ENCODE assay signal across 15 mouse cellular contexts in the genomic region with DNA sequence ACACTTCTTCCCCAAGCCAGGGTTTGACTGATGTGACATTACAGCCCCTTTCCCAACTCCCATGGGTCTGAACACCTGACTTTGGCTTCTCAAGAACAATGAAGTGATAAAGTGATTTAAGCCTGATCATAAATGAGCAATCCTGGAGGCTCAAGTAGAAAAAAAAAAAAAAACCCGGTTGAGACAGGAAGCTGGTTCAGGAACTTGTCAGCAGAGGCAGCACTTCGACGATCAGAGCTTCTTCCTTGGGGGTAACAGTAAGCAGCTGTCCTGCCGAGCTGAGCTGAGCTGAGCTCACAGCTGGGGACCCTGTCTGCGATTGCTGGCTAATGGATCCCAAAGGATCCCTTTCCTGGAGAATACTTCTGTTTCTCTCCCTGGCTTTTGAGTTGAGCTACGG. TPM values are rescaled to one million over a fixed set of nuclear protein-coding genes. Genes with fewer than 3 reads are reported as not detected.
DNase-seq lines count a peak whose midpoint lies in the region; ATAC-seq and TF ChIP-seq lines count a peak whose summit lies in the region.
"Had no signal": no experiment of that assay in that cellular context is flagged by ENCODE, and none has a peak within 500 bp of the region (broad histone marks: within the 10 kb centered on the region; RNA-seq: fewer than 3 reads in every experiment).

Gene Slamf1, plus strand, starts transcription at position 230 of the 400 bp plus-strand sequence.

- dilution Hi-C loops in CH12.LX (cut with MboI; ENCODE audit: extremely low pct_ligation_motif_present, extremely low pct_unique_long_range_greater_than_20kb, low sequenced_read_pairs), result no loop called here

- no peaks in the 10 kb centered on the region for H3K36me3 ChIP-seq in CH12.LX (replicated peaks in 1 of 2; ENCODE audit: control insufficient read depth in 1 of 2, insufficient read depth in 1 of 2, low read length in 1 of 2)
- H3K36me3 ChIP-seq in midbrain, embryonic 16.5 days (ENCODE audit: control insufficient read depth, insufficient read depth, low read length), result no peaks in the 10 kb centered on the region
- H3K36me3 ChIP-seq: forebrain, embryonic 15.5 days; hindbrain, embryonic 10.5 days; limb, embryonic 13.5 days had no signal

- H3K79me2 ChIP-seq in CH12.LX (replicated peaks; ENCODE audit: control insufficient read depth, extremely low read depth, insufficient read depth, poor library complexity, severe bottlenecking), result no peaks in the 10 kb centered on the region

- 31% methylated on average over 6 of the region's 6 CpGs for WGBS in midbrain, embryonic 16.5 days

- peaks cover 8 to 38% of the 10 kb centered on the region in 2 experiments for H3K4me1 ChIP-seq in CH12.LX (ENCODE audit: control insufficient read depth in 1 of 2, insufficient read depth in 2 of 2)
- H3K4me1 ChIP-seq in midbrain, embryonic 16.5 days (ENCODE audit: control insufficient read depth, insufficient read depth, low read length), result no peaks in the 10 kb centered on the region
- H3K4me1 ChIP-seq: forebrain, embryonic 15.5 days; hindbrain, embryonic 10.5 days; limb, embryonic 13.5 days had no signal

- H3K4me2 ChIP-seq in CH12.LX (ENCODE audit: insufficient read depth, low read depth, poor library complexity, severe bottlenecking), result peak within 1 kb of the TSS; percentile 67
- no peak within 1 kb of the TSS for H3K4me2 ChIP-seq in midbrain, embryonic 16.5 days (ENCODE audit: low read length)
- H3K4me2 ChIP-seq: forebrain, embryonic 15.5 days; limb, embryonic 13.5 days had no signal

- H3K9ac ChIP-seq in CH12.LX (ENCODE audit: insufficient read depth, low read depth), result no peak within 1 kb of the TSS
- no peak within 1 kb of the TSS for H3K9ac ChIP-seq in midbrain, embryonic 16.5 days (ENCODE audit: low read depth, low read length)
- H3K9ac ChIP-seq: forebrain, embryonic 15.5 days; limb, embryonic 13.5 days had no signal

- TF ChIP-seq CTCF in CH12.LX (conservative IDR thresholded peaks at IDR 0.05 in 1 of 2, IDR thresholded peaks at IDR 0.05 in 1 of 2; ENCODE audit: low read depth in 2 of 2, low read length in 2 of 2), result no peak

- DNase-seq in CD4-positive helper T cell, adult 2 months (ENCODE audit: low read depth, low spot score), result peak; percentile 73
- DNase-seq in CH12.LX (ENCODE audit: extremely low read depth), result no peak
- DNase-seq in thymus, postnatal 10 days (ENCODE audit: low spot score in 2 of 2), result peak; percentile 65 to 73
- no peak for DNase-seq in adrenal gland, postnatal 4 days (ENCODE audit: low spot score in 2 of 2)
- DNase-seq: adrenal gland, postnatal 36 days; kidney, adult 11 months; lung, adult 18-20 months had no signal

- peak; percentile 63 for ATAC-seq in megakaryocyte progenitor cell, adult 5-6 weeks (replicated peaks; ENCODE audit: poor library complexity)
- no peak for ATAC-seq in frontal cortex, adult (ENCODE audit: low TSS enrichment)
- no peak for ATAC-seq in midbrain, embryonic 16.5 days
- ATAC-seq: forebrain, embryonic 15.5 days had no signal

- TF ChIP-seq POLR2A in CH12.LX (IDR thresholded peaks at IDR 0.05; ENCODE audit: low read depth, low read length), result no peak

- no peaks in the 10 kb centered on the region for H3K27me3 ChIP-seq in CH12.LX (replicated peaks)
- no peaks in the 10 kb centered on the region for H3K27me3 ChIP-seq in midbrain, embryonic 16.5 days (ENCODE audit: control insufficient read depth, insufficient read depth, low read depth, low read length)
- H3K27me3 ChIP-seq: forebrain, embryonic 15.5 days; limb, embryonic 13.5 days had no signal

- H3K4me3 ChIP-seq in CH12.LX (replicated peaks in 1 of 3; ENCODE audit: low read depth in 2 of 3, low read length in 2 of 3, poor library complexity in 1 of 3), result peak within 1 kb of the TSS in 1 of 3 experiments; percentile 30
- H3K4me3 ChIP-seq in midbrain, embryonic 16.5 days (ENCODE audit: low read depth, low read length), result no peak within 1 kb of the TSS
- H3K4me3 ChIP-seq: forebrain, embryonic 15.5 days; hindbrain, embryonic 10.5 days; left cerebral cortex, adult 2 months; limb, embryonic 13.5 days had no signal

- in situ Hi-C loops in CH12.LX (cut with MboI; ENCODE audit: low pct_ligation_motif_present, low pct_unique_long_range_greater_than_20kb, low sequenced_read_pairs), result no loop called here

- no peak within 1 kb of the TSS for H3K27ac ChIP-seq in CH12.LX (ENCODE audit: insufficient read depth, low read depth)
- no peak within 1 kb of the TSS for H3K27ac ChIP-seq in midbrain, embryonic 16.5 days (ENCODE audit: low read length)
- H3K27ac ChIP-seq: forebrain, embryonic 15.5 days; hindbrain, embryonic 10.5 days; left cerebral cortex, adult 2 months; limb, embryonic 13.5 days; macrophage had no signal

- no peaks in the 10 kb centered on the region for H3K9me3 ChIP-seq in CH12.LX (replicated peaks; ENCODE audit: low read length)
- H3K9me3 ChIP-seq in midbrain, embryonic 16.5 days (replicated peaks; ENCODE audit: control insufficient read depth, low read length, poor library complexity, severe bottlenecking), result no peaks in the 10 kb centered on the region
- H3K9me3 ChIP-seq: forebrain, embryonic 15.5 days; hindbrain, embryonic 10.5 days; limb, embryonic 13.5 days had no signal

- TF ChIP-seq EP300 in CH12.LX (IDR thresholded peaks at IDR 0.05; ENCODE audit: low read length), result no peak

- TF ChIP-seq RAD21 in CH12.LX (IDR thresholded peaks at IDR 0.05; ENCODE audit: low read depth, low read length), result no peak

TF ChIP-seq in CH12.LX, 34 proteins besides CTCF, POLR2A, EP300 and RAD21:
- peak; percentile 91 for TF ChIP-seq ZNF384 (IDR thresholded peaks at IDR 0.05; ENCODE audit: low read depth, low read length)
- TF ChIP-seq MXI1 (IDR thresholded peaks at IDR 0.05; ENCODE audit: low read depth, low read length), result no peak
TF ChIP-seq in CH12.LX: peak in this region for 1.

RNA-seq across cellular contexts. Expression of gene Slamf1, which starts in this region (rescaled TPM):
- total RNA-seq in CH12.LX (2012; rRNA removed) (0.34 and 0.38 TPM in 2 replicates), CH12.LX (2014; rRNA removed) (0.72 and 0.81 TPM in 2 replicates)
- polyA plus RNA-seq in CH12.LX (2012; ENCODE audit: insufficient read length, low read depth), result 0.78 and 0.80 TPM in 2 replicates
- total RNA-seq in megakaryocyte progenitor cell, adult 5-6 weeks (2015), result 0.73 and 0.77 TPM in 2 replicates
- 0.29 and 0.41 TPM in 2 replicates for total RNA-seq in megakaryocyte progenitor cell, adult 5-6 weeks (2017)
- under 1 TPM; 0.14 to 0.17 TPM for total RNA-seq in adrenal gland, postnatal 4 days (2021)
- polyA plus RNA-seq in midbrain, embryonic 16.5 days (2015; fragmentation: Nextera tagmentation; extraction: Ambion mirVana), result 0.16 and 0.19 TPM in 2 replicates

Comparison
In these comparisons a context has a peak if more than half of its experiments do, and no peak if none do; other contexts are left out.
1. Peak in ATAC-seq in megakaryocyte progenitor cell, adult 5-6 weeks; RNA of the gene not detected or under 1 TPM.
2. DNase-seq: peak in CD4-positive helper T cell, adult 2 months (single experiment) and thymus, postnatal 10 days (2 of 2); none in CH12.LX (single experiment) and adrenal gland, postnatal 4 days (0 of 2).